Mouse (Mus musculus): ENCODE results near the gene D6Ertd527e.

DNA sequence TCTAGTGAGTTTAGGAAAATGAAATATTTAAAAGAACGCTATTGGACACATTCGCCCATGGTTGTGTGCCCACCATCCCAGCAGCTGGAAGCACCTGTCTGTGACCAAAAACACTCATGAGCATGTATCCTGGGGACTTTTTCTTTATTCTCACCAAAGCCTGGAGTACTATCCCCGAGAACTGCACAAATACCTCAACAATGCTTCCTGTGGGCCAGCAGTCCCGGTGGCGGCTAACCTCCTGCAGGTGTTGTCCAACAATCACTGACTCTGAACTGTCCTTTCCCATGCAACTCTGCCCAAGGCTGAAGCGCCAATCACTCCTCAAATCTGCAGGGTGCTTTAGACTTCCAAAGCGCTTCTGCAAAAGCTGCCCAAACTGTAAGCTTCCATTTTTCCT is 12.1 kb downstream of the D6Ertd527e start:
- TF ChIP-seq CTCF (IDR thresholded peaks at IDR 0.05; ENCODE audit: extremely low read depth, insufficient read depth, low read length) (no peak), POLR2A (IDR thresholded peaks at IDR 0.05; ENCODE audit: extremely low read depth, insufficient read depth, low read length) (no peak)

All from cortical plate, adult 2 months (tissue).